Mouse (Mus musculus) thymus, adult 2 months (tissue): ENCODE measurements at regions not wholly inside any gene's neighbourhood (a gene's known extent, or its start where the extent isn't known, plus 50 kb on each side); places are given as distances from the start of the nearest gene placed in this dataset.

Source experiments
- DNase-seq: peaks from one replicate; pipeline ENCODE4 v3.0.0; 2021
- H3K27ac ChIP-seq: fragments of 200-500 bp; 2 replicates; pipeline ENCODE4 v1.5.1; 2012; ENCODE audit warnings: low read length, control low read depth; ENCODE audit not compliant: control insufficient read depth, insufficient read depth
- H3K27me3 ChIP-seq: fragments of 200-500 bp; 2 replicates; pipeline ENCODE4 v1.6.1; 2012; ENCODE audit warnings: mild to moderate bottlenecking, low read length, moderate library complexity, mixed read lengths; ENCODE audit not compliant: control insufficient read depth, insufficient read depth
- H3K36me3 ChIP-seq: fragments of 200-500 bp; 2 replicates; pipeline ENCODE4 v1.6.1; 2012; ENCODE audit warnings: mild to moderate bottlenecking, low read length, moderate library complexity; ENCODE audit not compliant: control insufficient read depth, insufficient read depth
- H3K4me1 ChIP-seq: fragments of 200-500 bp; replicated peaks from 2 replicates; pipeline ENCODE4 v1.6.1; 2012; ENCODE audit warnings: low read length; ENCODE audit not compliant: control insufficient read depth, insufficient read depth
- H3K4me3 ChIP-seq: fragments of 200-500 bp; 2 replicates; pipeline ENCODE4 v1.5.1; 2012; ENCODE audit warnings: mild to moderate bottlenecking, low read length, control low read depth, moderate library complexity; ENCODE audit not compliant: control insufficient read depth, insufficient read depth
- CTCF ChIP-seq: fragments of 200-500 bp; IDR thresholded peaks from 2 replicates; pipeline ENCODE4 v1.5.1; 2012; ENCODE audit warnings: mild to moderate bottlenecking, control low read depth, low read length, moderate library complexity, borderline replicate concordance; ENCODE audit not compliant: control insufficient read depth, poor library complexity, insufficient read depth; ENCODE audit errors: extremely low read depth
- POLR2A ChIP-seq: fragments of 200-500 bp; IDR thresholded peaks from 2 replicates; pipeline ENCODE4 v1.6.1; 2012; ENCODE audit warnings: mild to moderate bottlenecking, low read length, control low read depth, moderate library complexity; ENCODE audit not compliant: control insufficient read depth, poor library complexity, insufficient read depth; ENCODE audit errors: extremely low read depth
- WGBS: fragments of 180-500 bp; shearing (Covaris S2); methylation state at CpG from one replicate; pipeline ENCODE4 v1.1.7; 2018; 5-methylcytosine and 5-hydroxymethylcytosine counted together

- Histone ChIP-seq H3K4me1 (no peaks in the 10 kb centered on the region), H3K4me3 (no peak overlapping the region), H3K27me3 (no peaks in the 10 kb centered on the region), H3K27ac (no peak overlapping the region), H3K36me3 (no peaks in the 10 kb centered on the region)
- no peak for DNase-seq
- TF ChIP-seq CTCF: no peak
- no peak for TF ChIP-seq POLR2A
- WGBS: 89% methylated on average over 8 of the region's 8 CpGs
These were observed 54.0 kb upstream of the Psmd7 start for GRCm38 (mm10) chr8:107642241-107642640.

GRCm38 (mm10) chr8:107647936-107648335 is 59.7 kb upstream of the Psmd7 start:
- Histone ChIP-seq H3K27me3 (no peaks in the 10 kb centered on the region), H3K27ac (no peak overlapping the region), H3K4me1 (no peaks in the 10 kb centered on the region), H3K4me3 (no peak overlapping the region), H3K36me3 (no peaks in the 10 kb centered on the region)
- TF ChIP-seq CTCF: no peak
- 87% methylated on average over 8 of the region's 8 CpGs for WGBS
- DNase-seq: no peak

GRCm38 (mm10) chr8:107650306-107650705 is 62.0 kb upstream of the Psmd7 start:
- Histone ChIP-seq H3K27me3 (no peaks in the 10 kb centered on the region), H3K27ac (no peak overlapping the region), H3K36me3 (no peaks in the 10 kb centered on the region), H3K4me1 (no peaks in the 10 kb centered on the region), H3K4me3 (no peak overlapping the region)
- 92% methylated on average over 9 of the region's 9 CpGs for WGBS
- no peak for DNase-seq
- TF ChIP-seq CTCF (no peak), POLR2A (no peak)

GRCm38 (mm10) chr8:107651424-107651823 is 63.2 kb upstream of the Psmd7 start:
- H3K27ac ChIP-seq: no peak overlapping the region
- H3K36me3 ChIP-seq: no peaks in the 10 kb centered on the region
- no peak overlapping the region for H3K4me3 ChIP-seq
- no peak for DNase-seq
- no peak for TF ChIP-seq POLR2A
- no peak for TF ChIP-seq CTCF
- 96% methylated on average over 11 of the region's 11 CpGs for WGBS
- no peaks in the 10 kb centered on the region for H3K4me1 ChIP-seq
- H3K27me3 ChIP-seq: no peaks in the 10 kb centered on the region

GRCm38 (mm10) chr8:107652226-107652625 is 64.0 kb upstream of the Psmd7 start:
- Histone ChIP-seq H3K27me3 (no peaks in the 10 kb centered on the region), H3K4me3 (no peak overlapping the region), H3K36me3 (no peaks in the 10 kb centered on the region), H3K27ac (no peak overlapping the region), H3K4me1 (no peaks in the 10 kb centered on the region)
- DNase-seq: no peak
- WGBS: 69% methylated on average over 8 of the region's 8 CpGs
- TF ChIP-seq POLR2A: no peak
- TF ChIP-seq CTCF: no peak

- no peaks in the 10 kb centered on the region for H3K4me1 ChIP-seq
- TF ChIP-seq POLR2A: no peak
These were observed 65.4 kb upstream of the Psmd7 start for GRCm38 (mm10) chr8:107653711-107654110.

GRCm38 (mm10) chr8:107656622-107657021 is 68.4 kb upstream of the Psmd7 start:
- no peak for DNase-seq
- TF ChIP-seq POLR2A (no peak), CTCF (no peak)
- H3K4me1 ChIP-seq: no peaks in the 10 kb centered on the region
- no peak overlapping the region for H3K4me3 ChIP-seq
- H3K27me3 ChIP-seq: no peaks in the 10 kb centered on the region
- H3K36me3 ChIP-seq: no peaks in the 10 kb centered on the region
- H3K27ac ChIP-seq: no peak overlapping the region
- WGBS: 79% methylated on average over 5 of the region's 5 CpGs

More at GRCm38 (mm10) chr8:107653711-107654110, 65.4 kb upstream of the Psmd7 start:
- Histone ChIP-seq H3K4me3 (no peak overlapping the region), H3K27me3 (no peaks in the 10 kb centered on the region), H3K27ac (no peak overlapping the region), H3K36me3 (no peaks in the 10 kb centered on the region)
- DNase-seq: no peak
- 97% methylated on average over 10 of the region's 10 CpGs for WGBS
